Mouse (Mus musculus) lung, adult 2 months (tissue): ENCODE data around the gene Cep68. TPM values are rescaled to one million over a fixed set of nuclear protein-coding genes. Genes with fewer than 3 reads are reported as not detected.

Source experiments
- DNase-seq: peaks from one replicate; pipeline ENCODE4 v3.0.0; 2022
- H3K4me1 ChIP-seq: fragments of 200-500 bp; 2 replicates; pipeline ENCODE4 v1.6.1; 2011; ENCODE audit warnings: low read length; ENCODE audit not compliant: control insufficient read depth, insufficient read depth
- H3K4me3 ChIP-seq: fragments of 200-500 bp; replicated peaks from 2 replicates; pipeline ENCODE3; 2011; ENCODE audit warnings: low read depth, mild to moderate bottlenecking, control low read depth, low read length; ENCODE audit errors: extremely low read depth
- CTCF ChIP-seq: fragments of 200-500 bp; IDR thresholded peaks from 2 replicates; pipeline ENCODE4 v1.5.1; 2011; ENCODE audit warnings: mild to moderate bottlenecking, low read length, control low read depth; ENCODE audit not compliant: insufficient read depth
- POLR2A ChIP-seq: fragments of 200-500 bp; IDR thresholded peaks from 2 replicates; pipeline ENCODE4 v1.6.1; 2011; ENCODE audit warnings: low read depth, mild to moderate bottlenecking, control low read depth, low read length, borderline replicate concordance; ENCODE audit errors: extremely low read depth
- WGBS: fragments of 180-500 bp; shearing (Covaris S2); methylation state at CpG from one replicate; pipeline ENCODE4 v1.1.7; 2018; 5-methylcytosine and 5-hydroxymethylcytosine counted together
- polyA plus RNA-seq: library from polyadenylated mRNA; depleted of rRNA; stranded (reverse); fragments of >200 nt; gene quantifications from 2 replicates; pipeline ENCODE4 v1.2.3, GENCODE M21; 2012; rRNA removed

Cep68 gene
- polyA plus RNA-seq, result 19.5 and 21.0 TPM in 2 replicates

- Histone ChIP-seq H3K4me3 (peak within 1 kb of the TSS; percentile 92), H3K4me1 (peaks cover 24% of the 10 kb centered on the region)
- peak; percentile 77 for TF ChIP-seq POLR2A
- TF ChIP-seq CTCF, result no peak
- WGBS, result under 1% methylated on average over 59 of the region's 59 CpGs
- peak; percentile 93 for DNase-seq
Measured at GRCm38 (mm10) chr11:20249296-20250110, at the start of gene Cep68. Cep68 (minus strand) TSS chr11:20249429.

- TF ChIP-seq POLR2A (no peak), CTCF (no peak)
- WGBS, result 56% methylated on average over 3 of the region's 3 CpGs
- no peak for DNase-seq
- Histone ChIP-seq H3K4me3 (no peak overlapping the region), H3K4me1 (no peaks in the 10 kb centered on the region)
Measured at GRCm38 (mm10) chr11:20284463-20284862, 35.2 kb upstream of the Cep68 start.

- H3K4me1 ChIP-seq, result no peaks in the 10 kb centered on the region
- no peak for TF ChIP-seq CTCF
- no peak for TF ChIP-seq POLR2A
- DNase-seq, result no peak
- H3K4me3 ChIP-seq, result no peak overlapping the region
- 80% methylated on average over 2 of the region's 2 CpGs for WGBS
Measured at GRCm38 (mm10) chr11:20282601-20283219, 33.5 kb upstream of the Cep68 start.

- Histone ChIP-seq H3K4me3 (no peak overlapping the region), H3K4me1 (no peaks in the 10 kb centered on the region)
- no peak for DNase-seq
- WGBS, result 44% methylated on average over 5 of the region's 5 CpGs
- TF ChIP-seq POLR2A, result no peak
- no peak for TF ChIP-seq CTCF
Measured at GRCm38 (mm10) chr11:20280982-20281381, 31.8 kb upstream of the Cep68 start.

GRCm38 (mm10) chr11:20278702-20279101 lies 29.5 kb upstream of the Cep68 start:
- DNase-seq, result no peak
- 36% methylated on average over 5 of the region's 5 CpGs for WGBS
- Histone ChIP-seq H3K4me1 (no peaks in the 10 kb centered on the region), H3K4me3 (no peak overlapping the region)
- TF ChIP-seq POLR2A, result no peak
- TF ChIP-seq CTCF, result no peak

GRCm38 (mm10) chr11:20277106-20277505 lies 27.9 kb upstream of the Cep68 start:
- WGBS, result 66% methylated on average over 2 of the region's 2 CpGs
- no peak for TF ChIP-seq CTCF
- no peak for TF ChIP-seq POLR2A

GRCm38 (mm10) chr11:20275974-20276373 lies 26.7 kb upstream of the Cep68 start:
- H3K4me3 ChIP-seq, result no peak overlapping the region
- TF ChIP-seq CTCF (no peak), POLR2A (no peak)
- no peak for DNase-seq
- 70% methylated on average over 2 of the region's 2 CpGs for WGBS
- H3K4me1 ChIP-seq, result no peaks in the 10 kb centered on the region

More at GRCm38 (mm10) chr11:20277106-20277505, 27.9 kb upstream of the Cep68 start:
- DNase-seq, result no peak
- Histone ChIP-seq H3K4me1 (no peaks in the 10 kb centered on the region), H3K4me3 (no peak overlapping the region)

GRCm38 (mm10) chr11:20269885-20270284 lies 20.7 kb upstream of the Cep68 start:
- H3K4me1 ChIP-seq, result no peaks in the 10 kb centered on the region
- TF ChIP-seq POLR2A, result no peak
- TF ChIP-seq CTCF, result no peak
- DNase-seq, result no peak
- no peak overlapping the region for H3K4me3 ChIP-seq
- 78% methylated on average over 6 of the region's 6 CpGs for whole genome bisulfite sequencing

GRCm38 (mm10) chr11:20262628-20263380 lies 13.6 kb upstream of the Cep68 start:
- no peak for DNase-seq
- TF ChIP-seq POLR2A, result no peak
- WGBS, result 57% methylated on average over 8 of the region's 8 CpGs

More at GRCm38 (mm10) chr11:20262628-20263380, 13.6 kb upstream of the Cep68 start:
- Histone ChIP-seq H3K4me3 (no peak overlapping the region), H3K4me1 (no peaks in the 10 kb centered on the region; the same call in 1 of the 2 replicates)
